Mouse (Mus musculus) midbrain, postnatal 0 days (tissue): ENCODE measurements around the gene Rgs12. TPM values are rescaled to one million over a fixed set of nuclear protein-coding genes. Genes with fewer than 3 reads are reported as not detected.

Source experiments
- ATAC-seq: fragments of 200-750 bp; cut with Nextera tagmentation; 2 replicates; pipeline ENCODE4 v1.8.0; 2017; ENCODE audit warnings: moderate number of reproducible peaks, mild to moderate bottlenecking, moderate TSS enrichment, moderate library complexity; ENCODE audit not compliant: low FRiP score
- DNase-seq: peaks from one replicate; pipeline ENCODE4 v3.0.0-alpha.2; 2015; ENCODE audit warnings: low spot score
- H3K27ac ChIP-seq: fragments of 300-500 bp; sonication (generic); 2 replicates; pipeline ENCODE4 v1.5.1; 2014; ENCODE audit warnings: low read depth, mild to moderate bottlenecking, low read length, mixed read lengths
- H3K27me3 ChIP-seq: fragments of 300-500 bp; sonication (generic); 2 replicates; pipeline ENCODE4 v1.6.1; 2014; ENCODE audit warnings: low read length, control low read depth, mixed read lengths; ENCODE audit not compliant: insufficient read depth
- H3K36me3 ChIP-seq: fragments of 300-500 bp; sonication (generic); 2 replicates; pipeline ENCODE4 v1.6.1; 2014; ENCODE audit warnings: low read length, control low read depth, mixed read lengths; ENCODE audit not compliant: insufficient read depth
- H3K4me1 ChIP-seq: fragments of 300-500 bp; sonication (generic); 2 replicates; pipeline ENCODE4 v1.6.1; 2014; ENCODE audit warnings: mild to moderate bottlenecking, control low read depth, antibody characterized with exemption, low read length, mixed read lengths; ENCODE audit not compliant: insufficient read depth
- H3K4me2 ChIP-seq: fragments of 300-500 bp; sonication (generic); 2 replicates; pipeline ENCODE4 v1.6.1; 2014; ENCODE audit warnings: low read depth, mild to moderate bottlenecking, low read length, mixed read lengths; ENCODE audit not compliant: poor library complexity, severe bottlenecking
- H3K4me3 ChIP-seq: fragments of 300-500 bp; sonication (generic); 2 replicates; pipeline ENCODE4 v1.5.1; 2014; ENCODE audit warnings: low read depth, mild to moderate bottlenecking, low read length, moderate library complexity
- H3K9ac ChIP-seq: fragments of 300-500 bp; sonication (generic); replicated peaks from 2 replicates; pipeline ENCODE4 v1.6.1; 2014; ENCODE audit warnings: mild to moderate bottlenecking, low read length, moderate library complexity, mixed read lengths; ENCODE audit not compliant: poor library complexity, severe bottlenecking
- H3K9me3 ChIP-seq: fragments of 300-500 bp; sonication (generic); 2 replicates; pipeline ENCODE4 v1.6.1; 2016; ENCODE audit warnings: low read length, control low read depth
- CTCF ChIP-seq: IDR thresholded peaks from 2 replicates; pipeline ENCODE4 v1.5.1; 2016; ENCODE audit warnings: antibody characterized with exemption, mild to moderate bottlenecking
- WGBS: fragments of 180-500 bp; shearing (Covaris S2); extraction: QIAGEN DNeasy Blood & Tissue Kit; methylation state at CpG from one replicate; pipeline ENCODE4 v1.1.7; 2014; 5-methylcytosine and 5-hydroxymethylcytosine counted together
- polyA plus RNA-seq: library from polyadenylated mRNA; unstranded; fragments of >200 nt; fragmentation: Nextera tagmentation; extraction: Ambion mirVana; gene quantifications from 2 replicates; pipeline ENCODE4 v1.2.1, GENCODE M21; 2015
- total RNA-seq: library from RNA; depleted of rRNA; stranded (reverse); fragments of >200 nt; gene quantifications from 2 replicates; pipeline ENCODE4 v1.2.3, GENCODE M21; 2014

Gene Rgs12
- total and polyA plus RNA-seq, 2 experiments from 2014 or later, result 29.9 to 60.8 TPM

- no peak overlapping the region for H3K27ac ChIP-seq
- 16% methylated on average over 10 of the region's 10 CpGs for WGBS
- no peaks in the 10 kb centered on the region for H3K4me1 ChIP-seq
- H3K4me2 ChIP-seq, result no peak overlapping the region
- H3K36me3 ChIP-seq, result no peaks in the 10 kb centered on the region
- H3K4me3 ChIP-seq, result no peak overlapping the region
- no peak overlapping the region for H3K9ac ChIP-seq
- DNase-seq (no peak), ATAC-seq (no peak)
- TF ChIP-seq CTCF, result no peak
- H3K9me3 ChIP-seq, result no peaks in the 10 kb centered on the region
- no peaks in the 10 kb centered on the region for H3K27me3 ChIP-seq
These were observed 7.4 kb upstream of the Rgs12 start for GRCm38 (mm10) chr5:34941710-34942470.

DNA sequence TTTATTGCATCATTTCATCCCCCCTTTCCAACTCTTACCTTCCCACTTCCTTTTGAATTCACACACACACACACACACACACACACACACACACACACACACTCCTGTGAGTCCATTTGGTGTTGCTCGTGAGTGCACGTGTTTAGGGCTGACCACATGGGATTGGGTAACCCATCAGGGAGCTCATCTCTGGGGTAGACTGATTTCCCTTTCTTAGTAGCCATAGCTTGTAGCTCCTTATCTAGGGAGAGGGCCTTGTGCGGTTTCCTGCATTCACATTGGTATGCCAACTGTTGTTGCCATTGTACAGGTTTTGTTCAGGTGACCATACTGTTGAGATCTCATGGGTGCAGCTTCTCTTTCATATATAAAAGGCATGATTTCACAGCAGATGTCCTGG, 5.8 kb upstream of the Rgs12 start:
- no peak overlapping the region for H3K4me2 ChIP-seq
- DNase-seq (no peak), ATAC-seq (no peak)
- no peaks in the 10 kb centered on the region for H3K36me3 ChIP-seq
- 93% methylated on average over 3 of the region's 3 CpGs for WGBS
- no peak overlapping the region for H3K9ac ChIP-seq
- H3K27ac ChIP-seq, result no peak overlapping the region
- no peak for TF ChIP-seq CTCF
- H3K27me3 ChIP-seq, result no peaks in the 10 kb centered on the region
- H3K4me3 ChIP-seq, result no peak overlapping the region
- H3K4me1 ChIP-seq, result 0 out of 2 replicates have a peak, but pooled peaks cover under 1% of the 10 kb centered on the region
- H3K9me3 ChIP-seq, result no peaks in the 10 kb centered on the region

DNA sequence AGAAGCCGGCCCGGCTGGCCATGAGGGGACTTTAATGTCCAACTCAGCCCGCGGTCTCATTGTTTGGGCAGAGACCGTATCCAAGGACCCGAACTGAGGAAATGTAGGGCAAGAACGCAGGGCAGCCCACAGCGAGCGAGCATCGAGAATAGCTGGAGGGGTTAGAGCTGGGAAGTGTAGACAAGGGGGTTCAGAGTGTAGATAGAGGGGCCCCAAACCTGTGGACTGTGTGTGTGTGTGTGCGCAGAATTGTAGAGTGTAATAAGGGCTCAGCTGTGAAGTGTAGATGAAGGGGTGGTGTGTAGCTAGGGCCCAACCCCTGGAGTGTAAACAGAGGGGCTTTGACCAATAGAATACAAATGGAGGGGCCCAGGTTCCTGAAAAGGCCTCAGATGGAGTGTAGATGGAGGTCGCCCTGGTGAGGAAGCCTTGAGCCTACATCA, 545 bp downstream of the Rgs12 start:
- peak overlapping the region; percentile 94 for H3K9ac ChIP-seq
- H3K27ac ChIP-seq, result peak overlapping the region; percentile 80
- H3K9me3 ChIP-seq, result no peaks in the 10 kb centered on the region
- H3K4me3 ChIP-seq, result peak overlapping the region; percentile 83
- peaks cover 18% of the 10 kb centered on the region; the same call in 1 of the 2 replicates for H3K4me1 ChIP-seq
- H3K27me3 ChIP-seq, result no peaks in the 10 kb centered on the region
- H3K4me2 ChIP-seq, result peak overlapping the region; percentile 88
- DNase-seq (no peak), ATAC-seq (peak; percentile 47; the same call in 1 of the 2 replicates)
- under 1% methylated on average over 12 of the region's 12 CpGs for WGBS
- no peaks in the 10 kb centered on the region for H3K36me3 ChIP-seq
- TF ChIP-seq CTCF, result no peak

GRCm38 (mm10) chr5:34950486-34951160, 1.4 kb downstream of the Rgs12 start:
- H3K27me3 ChIP-seq, result no peaks in the 10 kb centered on the region
- H3K4me1 ChIP-seq, result peaks cover 18% of the 10 kb centered on the region; the same call in 1 of the 2 replicates
- no peaks in the 10 kb centered on the region for H3K36me3 ChIP-seq
- H3K27ac ChIP-seq, result peak overlapping the region; percentile 80
- H3K4me2 ChIP-seq, result peak overlapping the region; percentile 88
- DNase-seq, result peak; percentile 38
- H3K4me3 ChIP-seq, result peak overlapping the region; percentile 83
- WGBS, result 58% methylated on average over 6 of the region's 6 CpGs
- H3K9ac ChIP-seq, result peak overlapping the region; percentile 94
- ATAC-seq, result 0 out of 2 replicates have a peak, but pooled peaks have one; percentile 25
- H3K9me3 ChIP-seq, result no peaks in the 10 kb centered on the region
- no peak for TF ChIP-seq CTCF

- no peak for TF ChIP-seq CTCF
- Histone ChIP-seq H3K4me2 (no peak overlapping the region), H3K9ac (no peak overlapping the region), H3K27ac (no peak overlapping the region), H3K4me3 (no peak overlapping the region), H3K27me3 (no peaks in the 10 kb centered on the region), H3K4me1 (peaks cover 18% of the 10 kb centered on the region; the same call in 1 of the 2 replicates), H3K9me3 (no peaks in the 10 kb centered on the region), H3K36me3 (no peaks in the 10 kb centered on the region)
- DNase-seq (peak; percentile 89), ATAC-seq (0 out of 2 replicates have a peak, but pooled peaks have one; percentile 32)
- WGBS, result 89% methylated on average over 8 of the region's 8 CpGs
These were observed 2.1 kb downstream of the Rgs12 start for GRCm38 (mm10) chr5:34951161-34951834.
